Mouse (Mus musculus) thymus, postnatal 0 days (tissue): ENCODE measurements around the gene Spdl1. TPM values are rescaled to one million over a fixed set of nuclear protein-coding genes. Genes with fewer than 3 reads are reported as not detected.

ENCODE experiments used
- DNase-seq: peaks from one replicate; pipeline ENCODE4 v3.0.0-alpha.2; 2015; ENCODE audit warnings: low spot score
- polyA plus RNA-seq: library from polyadenylated mRNA; unstranded; fragments of >200 nt; fragmentation: Nextera tagmentation; extraction: Ambion mirVana; gene quantifications from 2 replicates; pipeline ENCODE4 v1.2.1, GENCODE M21; 2015

Gene Spdl1
- polyA plus RNA-seq, 1 experiment from 2014 or later = 21.1 TPM

GRCm38 (mm10) chr11:34759582-34759981 is 73.9 kb downstream of the Spdl1 start:
- no peak for DNase-seq

Other genes starting within 250 kb of the Spdl1 start
- 47.7 and 56.7 TPM in 2 replicates for gene Dock2, start 49.7 kb downstream of the Spdl1 start, polyA plus RNA-seq